Mouse (Mus musculus) gastrocnemius, adult 8-10 months (tissue): ENCODE data around the gene Gm21988. TPM values are rescaled to one million over a fixed set of nuclear protein-coding genes. Genes with fewer than 3 reads are reported as not detected.

Experiments used
- microRNA-seq: library from miRNA; unstranded; fragments of <30 nt; microRNA quantifications from one replicate; pipeline ENCODE4 v1.2.0, GENCODE M21; 2022
- total RNA-seq, 4 experiments: library from RNA; stranded (reverse); gene quantifications; 2 replicates each; pipeline ENCODE4 v1.2.4; 2022

Gm21988 gene
- total RNA-seq, 4 experiments from 2014 or later = 1.6 to 3.3 (median 3.0) TPM

Small RNA genes within 50 kb of the gene (microRNA-seq; reads per million reads assigned to microRNA genes)
- gene Mir195a (1,728 reads per million, percentile 84 among the genes with 10 or more reads in this experiment), gene Mir497 (not detected), gene Mir497b (not detected)

Other genes with a start within 250 kb of the Gm21988 start
- gene Gabarap, start 248.7 kb downstream of the Gm21988 start, total RNA-seq = 100 to 1,000 TPM; 186 to 216 (median 214) TPM
- 10 to 100 TPM; 20.5 to 28.5 (median 23.0) TPM for gene Phf23, start 244.1 kb downstream of the Gm21988 start, total RNA-seq
- gene Dvl2, start 239.2 kb downstream of the Gm21988 start, total RNA-seq = 1 to 10 TPM; 3.8 to 5.2 (median 4.5) TPM
- 100 to 1,000 TPM; 288 to 338 (median 299) TPM for gene Acadvl, start 224.4 kb downstream of the Gm21988 start, total RNA-seq
- gene Dlg4, start 222.9 kb downstream of the Gm21988 start, total RNA-seq = 1 to 10 TPM; 3.3 to 6.9 (median 4.2) TPM
- not detected for gene Asgr1, start 185.7 kb downstream of the Gm21988 start, total RNA-seq
- not detected for gene Asgr2, start 147.2 kb downstream of the Gm21988 start, total RNA-seq
- 1 to 10 TPM in 2 of 4 experiments, under 1 TPM in 2; 0.60 to 2.0 (median 0.94) TPM for gene Mgl2, start 109.5 kb downstream of the Gm21988 start, total RNA-seq
- 1 to 10 TPM; 1.6 to 3.6 (median 2.8) TPM for gene Clec10a, start 83.6 kb downstream of the Gm21988 start, total RNA-seq
- under 1 TPM in 2 of 4 experiments, not detected in 2; 0.27 to 0.46 TPM for gene Slc16a11, start 27.1 kb downstream of the Gm21988 start, total RNA-seq
- under 1 TPM; 0.13 to 0.89 (median 0.35) TPM for gene Slc16a13, start 18.8 kb downstream of the Gm21988 start, total RNA-seq
- 1 to 10 TPM; 1.2 to 3.9 (median 2.3) TPM for gene Bcl6b, start 10.0 kb downstream of the Gm21988 start, total RNA-seq
- 10 to 100 TPM; 29.8 to 36.3 (median 35.5) TPM for gene 0610010K14Rik, start 1.9 kb downstream of the Gm21988 start, total RNA-seq
- 100 to 1,000 TPM in 3 of 4 experiments, 10 to 100 TPM in 1; 92.8 to 127 (median 113) TPM for gene Rnasek, start within 50 bp of the Gm21988 start, total RNA-seq
- 1 to 10 TPM in 3 of 4 experiments, under 1 TPM in 1; 0.63 to 2.2 (median 1.3) TPM for gene Alox12, start 15.5 kb upstream of the Gm21988 start, total RNA-seq
- gene Alox12e, start 82.8 kb upstream of the Gm21988 start, total RNA-seq = under 1 TPM in 1 of 4 experiments, not detected in 3; 0.11 TPM
- gene Alox15, start 112.2 kb upstream of the Gm21988 start, total RNA-seq = under 1 TPM in 2 of 4 experiments, not detected in 2; 0.11 TPM
- 10 to 100 TPM; 19.6 to 23.3 (median 20.6) TPM for gene Pelp1, start 170.2 kb upstream of the Gm21988 start, total RNA-seq
- gene Arrb2, start 192.8 kb upstream of the Gm21988 start, total RNA-seq = 1 to 10 TPM; 5.9 to 9.2 (median 7.4) TPM
- gene Med11, start 212.1 kb upstream of the Gm21988 start, total RNA-seq = 1 to 10 TPM; 4.1 to 5.3 (median 4.6) TPM
- under 1 TPM in 3 of 4 experiments, not detected in 1; 0.10 to 0.48 (median 0.31) TPM for gene Zmynd15, start 219.6 kb upstream of the Gm21988 start, total RNA-seq
- gene Cxcl16, start 220.2 kb upstream of the Gm21988 start, total RNA-seq = under 1 TPM; 0.54 to 0.75 (median 0.63) TPM